Mouse (Mus musculus): ENCODE results near the gene Podxl.

DNA sequence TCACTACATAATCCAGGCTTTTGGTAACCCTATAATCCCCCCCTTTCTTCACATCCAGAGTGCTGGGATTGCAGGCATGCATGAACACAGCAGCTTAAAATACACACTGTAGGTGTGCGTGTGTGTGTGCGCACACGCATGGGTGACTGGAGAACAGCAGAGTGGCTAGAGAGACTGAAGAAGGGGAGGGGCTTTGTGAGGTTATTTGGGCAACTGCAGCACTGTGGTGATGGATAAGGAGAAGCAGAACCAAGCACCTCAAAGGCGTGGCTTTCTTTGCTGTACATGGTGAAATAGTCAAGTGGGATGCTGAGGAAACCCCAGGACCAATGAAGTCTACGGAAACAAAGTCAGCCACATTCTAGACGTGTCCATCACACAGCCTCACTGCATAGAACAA lies 23.8 kb downstream of the Podxl start:
- TF ChIP-seq CTCF (IDR thresholded peaks at IDR 0.05; ENCODE audit: borderline replicate concordance, insufficient read depth, low read length) (no peak), POLR2A (IDR thresholded peaks at IDR 0.05; ENCODE audit: low read depth, low read length) (no peak)
